Mouse (Mus musculus): Measurements from ENCODE around the gene Daw1.

- TF ChIP-seq POLR2A (IDR thresholded peaks at IDR 0.05; ENCODE audit: borderline replicate concordance, extremely low read depth, low read depth, low read length) = no peak
- no peak for TF ChIP-seq CTCF (IDR thresholded peaks at IDR 0.05; ENCODE audit: insufficient read depth, low read length)
Measured at GRCm38 (mm10) chr1:83179531-83179930, 20.0 kb downstream of the Daw1 start.
